Comparison of ENCODE assay signal across 20 mouse cellular contexts in genomic region chr16:30176306-30176705, GRCm38 (mm10).
DNase-seq lines count a peak whose midpoint lies in the region; ATAC-seq lines count a peak whose summit lies in the region.
"Had no signal": no experiment of that assay in that cellular context is flagged by ENCODE, and none has a peak within 500 bp of the region (broad histone marks: within the 10 kb centered on the region; RNA-seq: fewer than 3 reads in every experiment).

No protein-coding gene starts in this region.

- H3K36me3 ChIP-seq in limb, embryonic 12.5 days = no peaks in the 10 kb centered on the region
- H3K36me3 ChIP-seq: embryonic facial prominence, embryonic 12.5 days; heart, embryonic 15.5 days; midbrain, embryonic 10.5 days; stomach, embryonic 15.5 days had no signal

- H3K4me3 ChIP-seq in limb, embryonic 12.5 days (replicated peaks) = no peak overlapping the region
- H3K4me3 ChIP-seq: embryonic facial prominence, embryonic 12.5 days; heart, embryonic 15.5 days; left cerebral cortex, adult 2 months; midbrain, embryonic 10.5 days; myocyte; stomach, embryonic 15.5 days had no signal

- 0 out of 2 replicates have a peak overlapping the region, but pooled peaks have one; percentile 17 for H3K27ac ChIP-seq in limb, embryonic 12.5 days
- H3K27ac ChIP-seq: embryonic facial prominence, embryonic 12.5 days; heart, embryonic 15.5 days; hindbrain, embryonic 14.5 days; left cerebral cortex, adult 2 months; midbrain, embryonic 10.5 days; stomach, embryonic 15.5 days had no signal

- 86% methylated on average over 5 of the region's 5 CpGs for WGBS in limb, embryonic 12.5 days

- H3K27me3 ChIP-seq in limb, embryonic 12.5 days = peaks cover 3% of the 10 kb centered on the region; the same call in 1 of the 2 replicates
- H3K27me3 ChIP-seq: heart, embryonic 15.5 days; stomach, embryonic 15.5 days had no signal

- peak; percentile 35 for DNase-seq in kidney, postnatal 10 days
- no peak for DNase-seq in kidney, postnatal 4 days
- peak; percentile 53 for DNase-seq in thymus, postnatal 0 days (ENCODE audit: low spot score)
- no peak for DNase-seq in thymus, postnatal 4 days
- no peak for DNase-seq in right cerebral cortex, postnatal 25 days
- DNase-seq in urinary bladder, postnatal 14 days (ENCODE audit: low spot score) = no peak
- DNase-seq: cerebellum, adult 9-11 months; forebrain, postnatal 0 days; heart, postnatal 36 days; left cerebral cortex, postnatal 4 days; right cerebral cortex, postnatal 4 days had no signal

- H3K4me1 ChIP-seq in limb, embryonic 12.5 days (replicated peaks) = peaks cover 50% of the 10 kb centered on the region

- H3K4me2 ChIP-seq in limb, embryonic 12.5 days = no peak overlapping the region
- H3K4me2 ChIP-seq: embryonic facial prominence, embryonic 12.5 days; heart, embryonic 15.5 days; hindbrain, embryonic 14.5 days; stomach, embryonic 15.5 days had no signal

- no peak overlapping the region for H3K9ac ChIP-seq in limb, embryonic 12.5 days (replicated peaks)
- H3K9ac ChIP-seq: embryonic facial prominence, embryonic 12.5 days; forebrain, postnatal 0 days; heart, embryonic 15.5 days; hindbrain, embryonic 14.5 days; stomach, embryonic 15.5 days had no signal

- no peaks in the 10 kb centered on the region for H3K9me3 ChIP-seq in limb, embryonic 12.5 days
- H3K9me3 ChIP-seq: embryonic facial prominence, embryonic 12.5 days; heart, embryonic 15.5 days; midbrain, embryonic 10.5 days; stomach, embryonic 15.5 days had no signal

- ATAC-seq in limb, embryonic 12.5 days (ENCODE audit: insufficient number of reproducible peaks, insufficient read depth, low FRiP score, low TSS enrichment, low read depth) = no peak
- ATAC-seq: forebrain, postnatal 0 days; midbrain, embryonic 16.5 days had no signal

Comparison
In these comparisons a context has a peak if more than half of its experiments do, and no peak if none do; other contexts are left out.
1. DNase-seq: peak in kidney, postnatal 10 days (single experiment) and thymus, postnatal 0 days (single experiment); none in kidney, postnatal 4 days (0 of 2), thymus, postnatal 4 days (single experiment), right cerebral cortex, postnatal 25 days (single experiment) and urinary bladder, postnatal 14 days (single experiment).